Mouse (Mus musculus) urinary bladder, postnatal 25 days (tissue): ENCODE measurements at regions not wholly inside any gene's neighbourhood (a gene's known extent, or its start where the extent isn't known, plus 50 kb on each side); places are given as distances from the start of the nearest gene placed in this dataset.
A peak's percentile ranks its signal among the peaks of the same experiment; 100 is the strongest.

Experiments
- DNase-seq: peaks from one replicate; pipeline ENCODE4 v3.0.0; 2022; ENCODE audit warnings: low spot score

DNA sequence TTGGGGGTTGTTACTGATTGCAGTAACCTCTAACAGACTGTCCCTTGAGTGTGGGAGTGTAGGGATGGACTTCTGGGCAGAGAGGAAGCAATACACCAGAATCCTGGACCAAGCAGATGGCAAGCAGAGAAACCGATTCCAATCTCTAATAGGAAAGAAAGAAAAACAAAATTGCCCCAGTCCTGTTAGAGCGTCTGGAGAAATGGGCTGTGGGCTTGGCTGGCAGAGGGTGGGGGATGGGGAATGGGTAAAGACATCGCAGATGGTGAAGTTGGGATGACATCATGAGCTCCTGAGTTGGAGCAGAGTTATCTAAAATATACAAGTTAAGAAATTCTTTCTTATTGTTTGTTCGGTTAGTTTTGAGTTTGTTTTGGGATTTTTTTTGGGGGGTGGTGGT is 260.5 kb downstream of the Ptpru start:
- no peak for DNase-seq

GRCm38 (mm10) chr4:131585946-131586345 is 252.1 kb downstream of the Ptpru start:
- DNase-seq = no peak

DNA sequence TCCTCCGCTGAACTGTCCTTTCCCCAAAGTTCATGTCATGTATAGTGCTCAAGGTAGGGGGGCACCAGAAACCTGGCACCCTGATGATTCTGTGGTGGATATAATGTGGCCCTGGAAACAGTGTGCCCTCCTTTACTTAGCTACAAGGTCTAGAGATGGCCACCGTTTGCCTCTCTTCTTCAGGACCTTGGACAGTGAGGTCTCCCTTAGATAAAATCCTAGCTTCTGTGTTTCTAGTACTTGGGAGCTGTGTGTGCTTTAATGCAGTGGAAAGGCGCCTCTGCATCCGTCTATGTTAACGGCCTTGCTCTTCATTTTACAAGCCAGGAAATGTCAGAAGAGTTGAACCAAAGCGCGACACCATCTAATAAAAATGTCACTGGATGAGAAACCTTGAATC is 250.6 kb downstream of the Ptpru start:
- DNase-seq = no peak

DNA sequence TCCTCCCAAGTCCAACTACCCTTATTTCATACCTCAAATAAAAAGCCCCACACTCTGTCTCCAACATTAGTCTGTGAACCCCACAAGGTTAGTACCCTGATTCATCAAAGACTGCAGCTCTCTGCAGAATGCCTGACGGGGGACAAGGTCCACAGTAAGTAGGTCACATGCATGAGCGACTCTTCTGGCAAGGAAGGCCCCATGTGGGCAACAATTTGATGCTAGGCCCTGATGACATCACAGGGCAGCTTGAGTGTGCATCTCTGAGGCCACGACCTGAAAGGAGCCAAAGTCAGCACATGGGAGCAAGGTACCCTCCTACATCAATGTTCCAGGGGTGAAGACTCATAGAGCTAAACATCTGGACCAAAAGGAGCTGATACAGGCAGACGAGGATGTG is 248.0 kb downstream of the Ptpru start:
- no peak for DNase-seq

DNA sequence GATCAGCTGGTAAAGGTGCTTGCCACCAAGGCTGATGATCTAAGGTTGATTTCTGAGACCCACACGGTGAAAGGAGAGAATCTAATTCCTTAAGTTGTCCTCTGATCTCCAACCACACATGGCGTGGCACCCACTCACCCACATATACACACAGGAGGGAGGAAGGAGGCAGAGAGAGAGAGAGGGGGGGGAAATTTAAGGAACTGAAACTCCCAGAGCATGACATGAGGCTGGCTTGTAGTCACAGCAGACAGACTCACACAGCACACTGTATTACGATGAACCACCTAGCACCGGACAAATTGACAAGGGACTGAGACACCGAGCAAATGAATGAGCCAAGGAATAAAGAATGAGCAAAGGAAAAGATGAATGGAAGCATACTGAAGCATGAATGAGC is 246.6 kb downstream of the Ptpru start:
- no peak for DNase-seq

- no peak for DNase-seq
Observed at GRCm38 (mm10) chr4:131597996-131598395, 240.1 kb downstream of the Ptpru start.

- no peak for DNase-seq
Observed at GRCm38 (mm10) chr4:131614434-131614833, 223.7 kb downstream of the Ptpru start.

GRCm38 (mm10) chr4:131615587-131615986 is 222.5 kb downstream of the Ptpru start:
- no peak for DNase-seq

DNA sequence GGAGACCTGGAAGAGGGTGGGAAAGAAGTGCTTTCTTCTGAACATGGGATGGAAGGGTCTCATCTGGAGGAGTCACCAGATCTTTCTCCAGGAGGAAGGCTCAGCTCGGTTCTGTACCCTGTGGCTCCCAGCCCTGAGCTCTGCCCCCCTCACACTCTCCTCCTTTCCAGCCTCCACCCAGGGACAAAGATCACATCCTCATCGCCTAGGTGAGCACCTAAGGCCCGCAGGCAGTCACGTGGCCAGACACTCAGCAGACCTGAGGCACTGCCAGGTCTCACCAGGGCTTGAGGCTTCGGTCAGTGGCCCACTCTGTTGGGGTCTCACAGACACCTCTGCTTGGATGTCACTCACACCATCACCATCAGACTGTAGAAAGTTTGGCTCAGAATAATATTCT is 200.0 kb downstream of the Ptpru start:
- no peak for DNase-seq

DNA sequence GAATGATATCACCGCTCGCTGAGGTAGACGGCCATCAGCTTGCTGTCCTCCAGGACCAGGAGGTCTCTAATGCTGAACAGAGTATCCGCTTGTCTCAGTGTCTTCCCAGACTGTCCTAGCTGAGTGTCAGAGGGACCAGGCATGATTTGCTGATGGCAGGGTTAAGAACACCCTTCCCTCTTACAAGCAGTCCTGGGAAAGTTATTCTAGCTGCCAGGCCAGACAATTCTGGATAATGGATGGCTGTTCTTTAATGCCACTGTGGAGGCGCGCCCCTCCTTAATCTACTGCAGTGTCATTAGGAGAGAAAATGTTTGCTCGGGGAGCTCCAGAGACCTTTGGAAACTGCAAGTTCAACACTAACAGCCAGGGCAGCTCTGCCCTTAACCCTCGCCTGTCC is 182.1 kb downstream of the Ptpru start:
- DNase-seq = no peak

- peak; percentile 30 for DNase-seq
Observed at GRCm38 (mm10) chr4:131657922-131658321, 180.2 kb downstream of the Ptpru start.

DNA sequence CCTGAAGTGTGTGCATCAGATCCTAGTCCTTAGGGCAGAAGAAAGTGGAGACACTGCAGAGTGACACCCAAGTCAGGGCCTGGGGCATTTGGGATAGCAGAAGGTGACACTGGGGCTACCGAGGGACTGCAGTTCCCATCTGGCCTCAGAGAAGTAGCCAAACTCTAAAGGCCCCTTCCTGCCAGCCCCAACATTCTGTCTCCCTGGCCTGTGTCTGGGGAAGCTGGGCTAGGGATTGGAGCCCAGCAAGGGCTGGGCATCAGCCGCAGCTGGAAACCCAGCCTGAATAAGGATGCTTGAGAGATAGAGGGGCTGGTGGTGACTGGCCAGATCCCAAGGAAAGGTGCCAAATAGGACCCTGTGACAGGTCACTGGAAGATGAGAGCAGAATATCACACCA is 177.2 kb downstream of the Ptpru start:
- DNase-seq = no peak

- DNase-seq = no peak
Observed at GRCm38 (mm10) chr4:131671784-131672515, 166.1 kb downstream of the Ptpru start.

DNA sequence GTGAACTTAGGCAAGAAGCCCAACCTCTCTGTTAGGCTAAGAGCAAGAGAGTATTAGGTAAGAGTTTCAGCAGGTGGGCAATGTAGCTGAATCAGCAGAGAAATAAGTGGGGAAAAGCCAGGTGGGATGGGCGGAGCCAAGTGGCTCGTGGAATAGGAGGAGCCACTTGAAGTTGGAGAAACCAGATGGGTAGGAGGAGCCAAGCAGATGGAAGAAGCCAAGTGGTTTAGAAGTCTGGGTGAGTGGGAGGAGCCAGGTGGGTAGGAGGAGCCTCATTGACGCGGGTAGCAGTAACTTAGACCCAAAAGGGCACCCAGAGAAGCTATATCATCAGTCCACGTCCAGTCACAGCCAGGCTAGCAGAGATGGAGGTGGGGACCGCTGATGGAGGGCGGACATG is 160.1 kb downstream of the Ptpru start:
- DNase-seq = no peak

- DNase-seq = no peak
Observed at GRCm38 (mm10) chr4:131683176-131683575, 154.9 kb downstream of the Ptpru start.

- DNase-seq = no peak
Observed at GRCm38 (mm10) chr4:131685544-131685943, 152.5 kb downstream of the Ptpru start.

- no peak for DNase-seq
Observed at GRCm38 (mm10) chr4:131694232-131694631, 143.9 kb downstream of the Ptpru start.

GRCm38 (mm10) chr4:131695941-131696912 is 141.9 kb downstream of the Ptpru start:
- no peak for DNase-seq
